Mouse (Mus musculus): Measurements from ENCODE around the gene Ptprk. TPM values are rescaled to one million over a fixed set of nuclear protein-coding genes. Genes with fewer than 3 reads are reported as not detected.

Ptprk gene
- 22.1 and 28.3 TPM in 2 replicates for polyA plus RNA-seq (2012; rRNA removed)

- WGBS: under 1% methylated on average over 77 of the region's 77 CpGs
- DNase-seq (ENCODE audit: low read depth, low spot score): no peak
Observed at GRCm38 (mm10) chr10:28074653-28075451, at the start of gene Ptprk. Ptprk (plus strand) TSS chr10:28074820.

GRCm38 (mm10) chr10:28027791-28028190 lies 46.8 kb upstream of the Ptprk start:
- no peak for DNase-seq (ENCODE audit: low read depth, low spot score)
- WGBS: 71% methylated on average over 2 of the region's 2 CpGs

- 87% methylated on average over 1 of the region's 1 CpGs for WGBS
- DNase-seq (ENCODE audit: low read depth, low spot score): no peak
Observed at GRCm38 (mm10) chr10:28036456-28036855, 38.2 kb upstream of the Ptprk start.

GRCm38 (mm10) chr10:28054764-28055163 lies 19.9 kb upstream of the Ptprk start:
- 76% methylated on average over 4 of the region's 4 CpGs for WGBS
- DNase-seq (ENCODE audit: low read depth, low spot score): no peak

GRCm38 (mm10) chr10:28059222-28059621 lies 15.4 kb upstream of the Ptprk start:
- 87% methylated on average over 1 of the region's 1 CpGs for WGBS
- DNase-seq (ENCODE audit: low read depth, low spot score): no peak

GRCm38 (mm10) chr10:28067997-28068396 lies 6.6 kb upstream of the Ptprk start:
- 92% methylated on average over 5 of the region's 5 CpGs for WGBS
- DNase-seq (ENCODE audit: low read depth, low spot score): no peak

- under 1% methylated on average over 26 of the region's 26 CpGs for WGBS
- no peak for DNase-seq (ENCODE audit: low read depth, low spot score)
Observed at GRCm38 (mm10) chr10:28073991-28074652, 498 bp upstream of the Ptprk start.

GRCm38 (mm10) chr10:28075491-28076035 lies 943 bp downstream of the Ptprk start:
- under 1% methylated on average over 22 of the region's 22 CpGs for WGBS
- DNase-seq (ENCODE audit: low read depth, low spot score): no peak

- WGBS: 2% methylated on average over 30 of the region's 30 CpGs
- DNase-seq (ENCODE audit: low read depth, low spot score): no peak
Observed at GRCm38 (mm10) chr10:28076036-28076855, 1.6 kb downstream of the Ptprk start.

GRCm38 (mm10) chr10:28078270-28078669 lies 3.6 kb downstream of the Ptprk start:
- DNase-seq (ENCODE audit: low read depth, low spot score): no peak

GRCm38 (mm10) chr10:28081221-28081620 lies 6.6 kb downstream of the Ptprk start:
- WGBS: 89% methylated on average over 2 of the region's 2 CpGs
- no peak for DNase-seq (ENCODE audit: low read depth, low spot score)

More at GRCm38 (mm10) chr10:28078270-28078669, 3.6 kb downstream of the Ptprk start:
- WGBS: 59% methylated on average over 1 of the region's 1 CpGs

- no peak for DNase-seq (ENCODE audit: low read depth, low spot score)
- 39% methylated on average over 2 of the region's 2 CpGs for WGBS
Observed at GRCm38 (mm10) chr10:28083183-28083582, 8.6 kb downstream of the Ptprk start.

- WGBS: 23% methylated on average over 1 of the region's 1 CpGs
- DNase-seq (ENCODE audit: low read depth, low spot score): no peak
Observed at GRCm38 (mm10) chr10:28083625-28084024, 9.0 kb downstream of the Ptprk start.

- DNase-seq (ENCODE audit: low read depth, low spot score): no peak
- 21% methylated on average over 6 of the region's 6 CpGs for WGBS
Observed at GRCm38 (mm10) chr10:28087341-28087740, 12.7 kb downstream of the Ptprk start.

GRCm38 (mm10) chr10:28087749-28088148 lies 13.1 kb downstream of the Ptprk start:
- 39% methylated on average over 3 of the region's 3 CpGs for WGBS
- DNase-seq (ENCODE audit: low read depth, low spot score): no peak

GRCm38 (mm10) chr10:28096007-28096406 lies 21.4 kb downstream of the Ptprk start:
- DNase-seq (ENCODE audit: low read depth, low spot score): no peak

GRCm38 (mm10) chr10:28097637-28098036 lies 23.0 kb downstream of the Ptprk start:
- no peak for DNase-seq (ENCODE audit: low read depth, low spot score)
- 18% methylated on average over 7 of the region's 7 CpGs for WGBS

GRCm38 (mm10) chr10:28098923-28099322 lies 24.3 kb downstream of the Ptprk start:
- DNase-seq (ENCODE audit: low read depth, low spot score): no peak
- WGBS: 26% methylated on average over 2 of the region's 2 CpGs

- DNase-seq (ENCODE audit: low read depth, low spot score): no peak
- 59% methylated on average over 4 of the region's 4 CpGs for WGBS
Observed at GRCm38 (mm10) chr10:28103406-28103906, 28.8 kb downstream of the Ptprk start.

- 18% methylated on average over 2 of the region's 2 CpGs for WGBS
- no peak for DNase-seq (ENCODE audit: low read depth, low spot score)
Observed at GRCm38 (mm10) chr10:28103924-28104323, 29.3 kb downstream of the Ptprk start.

All from large intestine, adult 2 months (tissue).